Mouse (Mus musculus) hindbrain, embryonic 15.5 days (tissue): ENCODE data around the gene Cpa5. TPM values are rescaled to one million over a fixed set of nuclear protein-coding genes. Genes with fewer than 3 reads are reported as not detected.

Experiments used
- ATAC-seq: fragments of 200-750 bp; cut with Nextera tagmentation; 2 replicates; pipeline ENCODE4 v1.8.0; 2017; ENCODE audit warnings: low read depth, moderate number of reproducible peaks, moderate TSS enrichment; ENCODE audit not compliant: low FRiP score
- H3K27ac ChIP-seq: fragments of 300-500 bp; sonication (generic); replicated peaks from 2 replicates; pipeline ENCODE4 v1.5.1; 2015; ENCODE audit warnings: mild to moderate bottlenecking, inconsistent platforms
- H3K27me3 ChIP-seq: fragments of 300-500 bp; sonication (generic); 2 replicates; pipeline ENCODE4 v1.6.1; 2015; ENCODE audit warnings: control low read depth, inconsistent platforms
- H3K36me3 ChIP-seq: fragments of 300-500 bp; sonication (generic); 2 replicates; pipeline ENCODE4 v1.6.1; 2015; ENCODE audit warnings: control low read depth, inconsistent platforms
- H3K4me1 ChIP-seq: fragments of 300-500 bp; sonication (generic); replicated peaks from 2 replicates; pipeline ENCODE4 v1.6.1; 2015; ENCODE audit warnings: control low read depth, inconsistent platforms
- H3K4me2 ChIP-seq: fragments of 300-500 bp; sonication (generic); 2 replicates; pipeline ENCODE4 v1.6.1; 2015; ENCODE audit warnings: moderate library complexity, mild to moderate bottlenecking, inconsistent platforms
- H3K4me3 ChIP-seq: fragments of 300-500 bp; sonication (generic); 2 replicates; pipeline ENCODE4 v1.5.1; 2015; ENCODE audit warnings: mild to moderate bottlenecking, inconsistent platforms
- H3K9ac ChIP-seq: fragments of 300-500 bp; sonication (generic); 2 replicates; pipeline ENCODE4 v1.6.1; 2015; ENCODE audit warnings: inconsistent platforms
- H3K9me3 ChIP-seq: fragments of 300-500 bp; sonication (generic); 2 replicates; pipeline ENCODE4 v1.6.1; 2016; ENCODE audit warnings: control low read depth, inconsistent platforms
- WGBS: fragments of 180-500 bp; shearing (Covaris S2); methylation state at CpG from one replicate; pipeline ENCODE4 v1.1.7; 2015; 5-methylcytosine and 5-hydroxymethylcytosine counted together
- polyA plus RNA-seq: library from polyadenylated mRNA; unstranded; fragments of >200 nt; fragmentation: Nextera tagmentation; extraction: Ambion mirVana; gene quantifications from 2 replicates; pipeline ENCODE4 v1.2.1, GENCODE M21; 2015

Cpa5 gene
- polyA plus RNA-seq, 1 experiment from 2014 or later, result not detected

DNA sequence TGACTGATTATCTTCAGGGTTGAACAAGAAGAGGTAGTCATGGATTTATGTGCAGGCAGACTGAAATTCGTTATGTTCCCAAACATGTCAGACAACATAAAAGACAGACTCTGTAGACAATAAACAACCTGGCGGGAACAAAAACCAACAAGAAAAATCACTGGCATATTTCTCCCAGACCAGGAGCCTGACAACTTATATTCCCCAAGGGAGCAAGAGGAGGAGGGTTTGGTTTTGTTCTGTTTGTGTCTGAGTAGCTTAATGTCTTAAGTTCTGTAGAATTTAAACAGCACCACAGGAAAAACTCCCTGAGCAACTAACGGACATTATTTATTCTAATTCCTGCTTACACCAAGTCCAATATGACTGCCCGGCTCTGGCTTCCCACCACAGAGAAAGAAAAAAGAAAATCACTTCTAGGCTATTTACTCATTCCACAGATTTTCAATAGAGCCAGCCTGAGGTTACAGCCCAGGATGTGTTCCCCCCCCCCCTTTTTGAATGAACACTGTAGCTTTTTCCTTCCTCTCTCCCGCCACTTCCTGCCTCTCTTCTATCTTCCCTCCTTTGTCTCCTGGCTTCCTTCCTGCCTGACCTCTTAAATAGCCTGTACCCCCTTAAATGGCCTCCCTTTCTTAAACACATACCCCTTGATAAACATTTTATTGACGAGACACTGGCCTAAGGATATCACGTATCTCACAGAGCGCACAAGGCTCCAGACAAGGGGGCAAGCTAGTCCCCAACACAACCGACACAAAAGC, 41.8 kb downstream of the Cpa5 start:
- Histone ChIP-seq H3K9ac (no peak overlapping the region), H3K9me3 (no peaks in the 10 kb centered on the region), H3K4me3 (no peak overlapping the region), H3K27ac (peak overlapping the region; percentile 74), H3K27me3 (no peaks in the 10 kb centered on the region), H3K4me1 (peaks cover 45% of the 10 kb centered on the region), H3K36me3 (no peaks in the 10 kb centered on the region), H3K4me2 (no peak overlapping the region)
- no peak for ATAC-seq
- 52% methylated on average over 9 of the region's 9 CpGs for WGBS

DNA sequence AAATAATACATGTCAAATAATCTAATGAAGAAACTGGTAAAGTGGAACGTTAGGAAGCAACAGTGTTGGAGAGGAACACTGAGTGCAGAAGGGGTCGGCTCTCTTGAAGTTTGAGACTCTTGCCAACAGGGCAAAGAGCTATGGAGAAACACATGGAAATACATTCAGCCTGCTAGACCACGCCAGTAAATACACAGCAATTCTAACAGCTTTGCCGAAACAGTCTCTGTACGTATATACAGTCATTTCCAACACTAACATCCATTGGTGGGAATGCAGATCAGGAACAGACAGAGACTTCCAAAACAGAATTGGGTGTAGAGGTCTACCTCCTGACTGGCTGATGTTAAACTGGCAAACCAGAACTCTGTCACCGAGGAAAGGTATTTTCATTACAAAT, 42.7 kb downstream of the Cpa5 start:
- Histone ChIP-seq H3K4me2 (no peak overlapping the region), H3K27me3 (no peaks in the 10 kb centered on the region), H3K36me3 (no peaks in the 10 kb centered on the region), H3K4me1 (peaks cover 45% of the 10 kb centered on the region), H3K9me3 (no peaks in the 10 kb centered on the region), H3K27ac (peak overlapping the region; percentile 74), H3K4me3 (no peak overlapping the region), H3K9ac (no peak overlapping the region)
- no peak for ATAC-seq
- 71% methylated on average over 6 of the region's 6 CpGs for WGBS

GRCm38 (mm10) chr6:30654402-30654859, 43.6 kb downstream of the Cpa5 start:
- Histone ChIP-seq H3K4me2 (no peak overlapping the region), H3K36me3 (no peaks in the 10 kb centered on the region), H3K9me3 (no peaks in the 10 kb centered on the region), H3K4me3 (no peak overlapping the region), H3K4me1 (peaks cover 44% of the 10 kb centered on the region), H3K9ac (no peak overlapping the region), H3K27ac (peak overlapping the region; percentile 74), H3K27me3 (no peaks in the 10 kb centered on the region)
- ATAC-seq, result no peak
- 27% methylated on average over 6 of the region's 6 CpGs for WGBS

- Histone ChIP-seq H3K36me3 (no peaks in the 10 kb centered on the region), H3K27ac (peak overlapping the region; percentile 74), H3K9ac (no peak overlapping the region), H3K4me3 (no peak overlapping the region), H3K9me3 (no peaks in the 10 kb centered on the region), H3K27me3 (no peaks in the 10 kb centered on the region), H3K4me2 (no peak overlapping the region), H3K4me1 (peaks cover 39% of the 10 kb centered on the region)
- ATAC-seq, result no peak
- 67% methylated on average over 3 of the region's 3 CpGs for WGBS
Observed at GRCm38 (mm10) chr6:30654932-30655331, 44.1 kb downstream of the Cpa5 start.

DNA sequence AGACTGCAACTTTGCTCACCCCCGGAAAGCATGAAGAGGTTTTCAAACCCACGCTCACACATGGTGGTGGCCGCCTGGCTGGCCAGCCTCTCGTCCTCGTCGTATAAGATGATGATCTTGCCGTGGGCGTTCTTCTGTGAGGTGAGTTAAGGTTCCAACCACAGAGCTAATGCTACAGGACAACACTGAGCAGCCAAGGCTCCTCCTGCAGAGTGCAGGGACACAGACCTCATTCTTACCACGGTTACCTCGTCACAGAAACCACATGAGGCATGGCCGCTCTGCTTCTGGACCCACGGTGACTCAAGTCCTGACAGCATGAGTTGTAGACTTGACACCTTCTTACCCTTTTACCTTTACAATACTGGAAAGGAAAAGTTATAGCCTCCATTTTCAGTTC, 46.5 kb downstream of the Cpa5 start:
- 93% methylated on average over 12 of the region's 12 CpGs for WGBS
- H3K9ac ChIP-seq, result no peak overlapping the region
- H3K4me2 ChIP-seq, result no peak overlapping the region
- H3K36me3 ChIP-seq, result no peaks in the 10 kb centered on the region
- no peak overlapping the region for H3K4me3 ChIP-seq
- H3K9me3 ChIP-seq, result no peaks in the 10 kb centered on the region
- peaks cover 36% of the 10 kb centered on the region for H3K4me1 ChIP-seq
- ATAC-seq, result no peak
- H3K27me3 ChIP-seq, result no peaks in the 10 kb centered on the region
- H3K27ac ChIP-seq, result no peak overlapping the region

DNA sequence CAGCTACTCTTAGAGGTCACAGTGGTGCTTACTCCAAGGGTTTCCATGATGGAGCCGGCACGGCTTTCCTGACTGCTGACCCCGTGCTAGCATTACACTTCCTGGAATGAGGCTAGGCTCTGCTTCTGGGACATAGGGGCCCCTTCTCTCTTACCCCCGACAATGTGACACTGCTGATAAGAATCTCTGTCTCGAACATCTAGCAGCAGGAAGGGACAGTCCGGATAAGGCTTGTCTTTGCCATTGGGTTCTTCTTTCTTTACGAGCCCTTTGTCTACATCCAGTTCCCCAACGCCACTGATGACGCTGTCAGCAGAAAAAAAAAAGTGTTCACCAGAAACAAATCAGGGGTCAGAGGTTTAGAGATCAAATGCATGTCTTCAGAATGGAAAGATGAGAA, 47.8 kb downstream of the Cpa5 start:
- no peak for ATAC-seq
- no peak overlapping the region for H3K27ac ChIP-seq
- H3K9me3 ChIP-seq, result no peaks in the 10 kb centered on the region
- peaks cover 24% of the 10 kb centered on the region for H3K4me1 ChIP-seq
- WGBS, result 74% methylated on average over 9 of the region's 9 CpGs
- H3K9ac ChIP-seq, result no peak overlapping the region
- no peak overlapping the region for H3K4me2 ChIP-seq
- no peaks in the 10 kb centered on the region for H3K27me3 ChIP-seq
- H3K36me3 ChIP-seq, result no peaks in the 10 kb centered on the region
- no peak overlapping the region for H3K4me3 ChIP-seq

- Histone ChIP-seq H3K4me1 (peaks cover 7% of the 10 kb centered on the region; the same call in 1 of the 2 replicates), H3K36me3 (no peaks in the 10 kb centered on the region), H3K27me3 (no peaks in the 10 kb centered on the region), H3K4me2 (no peak overlapping the region), H3K27ac (no peak overlapping the region), H3K4me3 (no peak overlapping the region), H3K9me3 (no peaks in the 10 kb centered on the region), H3K9ac (no peak overlapping the region)
- ATAC-seq, result no peak
- WGBS, result 32% methylated on average over 6 of the region's 6 CpGs
Observed at GRCm38 (mm10) chr6:30664776-30665175, 54.0 kb downstream of the Cpa5 start.

DNA sequence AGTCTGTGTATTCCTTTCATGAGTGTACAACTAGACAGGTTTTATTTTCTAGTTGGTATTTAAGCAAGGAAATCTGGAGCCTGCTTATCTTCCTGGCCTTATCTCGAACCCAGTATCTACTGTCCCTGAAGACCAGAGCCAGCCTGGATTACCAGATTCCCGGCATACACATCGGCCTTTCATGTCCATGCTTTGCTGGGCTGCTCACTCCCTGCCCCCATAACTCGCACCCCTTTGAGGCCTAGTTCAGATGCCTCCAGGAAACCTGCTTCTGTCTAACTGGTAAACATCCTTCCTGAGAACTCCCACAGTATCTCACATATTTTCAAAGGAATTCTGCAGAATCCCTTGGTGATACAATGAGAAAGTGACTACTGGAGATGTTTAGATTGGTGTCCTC, 54.5 kb downstream of the Cpa5 start:
- no peak overlapping the region for H3K9ac ChIP-seq
- H3K27me3 ChIP-seq, result no peaks in the 10 kb centered on the region
- no peak overlapping the region for H3K27ac ChIP-seq
- no peaks in the 10 kb centered on the region for H3K9me3 ChIP-seq
- ATAC-seq, result no peak
- 56% methylated on average over 4 of the region's 4 CpGs for WGBS
- H3K4me1 ChIP-seq, result peaks cover 7% of the 10 kb centered on the region; the same call in 1 of the 2 replicates
- H3K36me3 ChIP-seq, result no peaks in the 10 kb centered on the region
- H3K4me2 ChIP-seq, result no peak overlapping the region
- no peak overlapping the region for H3K4me3 ChIP-seq

GRCm38 (mm10) chr6:30666043-30666442, 55.2 kb downstream of the Cpa5 start:
- 44% methylated on average over 6 of the region's 6 CpGs for WGBS
- Histone ChIP-seq H3K4me2 (no peak overlapping the region), H3K9me3 (no peaks in the 10 kb centered on the region), H3K9ac (no peak overlapping the region), H3K27me3 (no peaks in the 10 kb centered on the region), H3K4me3 (no peak overlapping the region), H3K27ac (no peak overlapping the region), H3K36me3 (no peaks in the 10 kb centered on the region), H3K4me1 (peaks cover 7% of the 10 kb centered on the region; the same call in 1 of the 2 replicates)
- ATAC-seq, result no peak

DNA sequence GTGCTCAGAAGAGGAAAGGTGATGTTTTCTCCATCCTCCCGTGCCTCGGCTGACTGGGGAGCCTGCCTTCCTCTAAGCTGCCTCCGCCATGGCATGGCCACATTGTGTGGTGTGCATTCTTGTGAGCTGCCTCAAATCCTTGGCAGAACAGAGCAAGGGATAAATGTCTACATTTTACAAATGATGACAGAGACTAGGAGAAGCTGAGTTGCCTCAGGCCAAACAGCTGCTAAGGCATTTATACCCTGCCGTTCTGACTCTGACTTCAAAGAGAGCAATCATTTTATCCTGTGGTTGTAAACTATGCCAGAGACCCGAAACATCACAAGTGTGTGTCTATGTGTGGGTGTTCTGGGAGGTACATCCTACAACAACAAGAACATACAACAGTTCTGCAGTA, 56.8 kb downstream of the Cpa5 start:
- Histone ChIP-seq H3K4me1 (peaks cover 7% of the 10 kb centered on the region), H3K36me3 (no peaks in the 10 kb centered on the region), H3K27me3 (no peaks in the 10 kb centered on the region), H3K9me3 (no peaks in the 10 kb centered on the region), H3K4me2 (no peak overlapping the region), H3K27ac (no peak overlapping the region), H3K9ac (no peak overlapping the region), H3K4me3 (no peak overlapping the region)
- ATAC-seq, result no peak
- WGBS, result 44% methylated on average over 5 of the region's 5 CpGs

DNA sequence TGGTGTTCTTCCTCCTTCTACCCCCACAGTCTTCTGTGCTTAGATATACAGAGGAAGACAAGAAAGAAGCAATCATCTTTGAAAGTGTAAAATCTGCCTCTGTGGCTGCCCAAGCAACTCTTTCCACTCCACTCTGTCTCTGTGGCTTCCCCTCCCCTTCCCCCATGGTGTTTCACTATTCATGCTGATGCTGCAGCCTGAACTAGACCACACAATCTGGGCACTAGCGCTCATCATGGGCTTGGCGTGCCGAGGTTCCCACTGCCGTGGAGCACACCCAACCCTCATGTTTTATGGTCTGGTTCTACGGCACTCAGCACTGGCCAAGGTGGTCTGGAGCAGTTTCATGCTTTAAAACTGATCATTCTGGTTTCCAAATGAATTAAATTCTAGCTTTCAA, 60.9 kb downstream of the Cpa5 start:
- Histone ChIP-seq H3K27me3 (no peaks in the 10 kb centered on the region), H3K9me3 (no peaks in the 10 kb centered on the region), H3K27ac (no peak overlapping the region), H3K9ac (no peak overlapping the region), H3K4me1 (peaks cover 26% of the 10 kb centered on the region), H3K4me2 (no peak overlapping the region), H3K36me3 (no peaks in the 10 kb centered on the region), H3K4me3 (no peak overlapping the region)
- 73% methylated on average over 5 of the region's 5 CpGs for WGBS
- no peak for ATAC-seq

- ATAC-seq, result peak; percentile 64; the same call in 1 of the 2 replicates
- Histone ChIP-seq H3K27ac (peak overlapping the region; percentile 94), H3K27me3 (no peaks in the 10 kb centered on the region), H3K4me2 (peak overlapping the region; percentile 48), H3K36me3 (no peaks in the 10 kb centered on the region), H3K4me3 (no peak overlapping the region), H3K9ac (peak overlapping the region; percentile 12; the same call in 1 of the 2 replicates), H3K4me1 (peaks cover 32% of the 10 kb centered on the region), H3K9me3 (no peaks in the 10 kb centered on the region)
- WGBS, result 22% methylated on average over 14 of the region's 14 CpGs
Observed at GRCm38 (mm10) chr6:30673764-30674561, 63.2 kb downstream of the Cpa5 start.
